Mouse (Mus musculus) heart, embryonic 14.5 days (tissue): ENCODE results near the gene Opcml. TPM values are rescaled to one million over a fixed set of nuclear protein-coding genes. Genes with fewer than 3 reads are reported as not detected.

Experiments used
- ATAC-seq: fragments of 200-750 bp; cut with Nextera tagmentation; 2 replicates; pipeline ENCODE4 v1.8.0; 2017; ENCODE audit warnings: low read depth, moderate TSS enrichment; ENCODE audit not compliant: insufficient number of reproducible peaks, insufficient read depth, low FRiP score
- H3K27ac ChIP-seq, 2 experiments: fragments of 200-500 bp in 1 of 2; fragments of 300-500 bp in 1 of 2; sonication (generic) in 1 of 2; replicated peaks in 1 of 2; 2 replicates each; pipeline ENCODE4 v1.5.1; 2012 to 2014; ENCODE audit warnings: low read depth in 2 of 2, low read length in 2 of 2, control low read depth in 1 of 2, mild to moderate bottlenecking in 1 of 2, mixed read lengths in 1 of 2; ENCODE audit not compliant: control insufficient read depth in 1 of 2, insufficient read depth in 1 of 2
- H3K27me3 ChIP-seq: fragments of 300-500 bp; sonication (generic); 2 replicates; pipeline ENCODE4 v1.6.1; 2014; ENCODE audit warnings: mild to moderate bottlenecking, low read length, control low read depth; ENCODE audit not compliant: control insufficient read depth, insufficient read depth
- H3K36me3 ChIP-seq: fragments of 300-500 bp; sonication (generic); 2 replicates; pipeline ENCODE4 v1.6.1; 2014; ENCODE audit warnings: mild to moderate bottlenecking, control low read depth, low read length, mixed read lengths; ENCODE audit not compliant: control insufficient read depth, insufficient read depth
- H3K4me1 ChIP-seq, 2 experiments: fragments of 200-500 bp in 1 of 2; fragments of 300-500 bp in 1 of 2; sonication (generic) in 1 of 2; 2 replicates each; pipeline ENCODE4 v1.6.1; 2012 to 2014; ENCODE audit warnings: low read length in 2 of 2, control low read depth in 1 of 2, mixed read lengths in 1 of 2; ENCODE audit not compliant: control insufficient read depth in 2 of 2, insufficient read depth in 2 of 2
- H3K4me2 ChIP-seq: fragments of 300-500 bp; sonication (generic); 2 replicates; pipeline ENCODE4 v1.6.1; 2014; ENCODE audit warnings: mild to moderate bottlenecking, low read length
- H3K4me3 ChIP-seq, 2 experiments: fragments of 200-500 bp in 1 of 2; fragments of 300-500 bp in 1 of 2; sonication (generic) in 1 of 2; 2 replicates each; pipeline ENCODE4 v1.5.1; 2012 to 2014; ENCODE audit warnings: low read length in 2 of 2, mild to moderate bottlenecking in 2 of 2, control low read depth in 1 of 2, low read depth in 1 of 2, moderate library complexity in 1 of 2; ENCODE audit not compliant: control insufficient read depth in 1 of 2, insufficient read depth in 1 of 2
- H3K9ac ChIP-seq: fragments of 300-500 bp; sonication (generic); 2 replicates; pipeline ENCODE4 v1.6.1; 2014; ENCODE audit warnings: mild to moderate bottlenecking, low read length
- H3K9me3 ChIP-seq: fragments of 300-500 bp; sonication (generic); 2 replicates; pipeline ENCODE4 v1.6.1; 2016; ENCODE audit warnings: low read length, control low read depth; ENCODE audit not compliant: control insufficient read depth
- WGBS: fragments of 180-500 bp; shearing (Covaris S2); extraction: QIAGEN DNeasy Blood & Tissue Kit; methylation state at CpG from one replicate; pipeline ENCODE4 v1.1.7; 2014; 5-methylcytosine and 5-hydroxymethylcytosine counted together
- polyA plus RNA-seq: library from polyadenylated mRNA; unstranded; fragments of >200 nt; fragmentation: Nextera tagmentation; extraction: Ambion mirVana; gene quantifications from 2 replicates; pipeline ENCODE4 v1.2.1, GENCODE M21; 2014

The Opcml gene
- polyA plus RNA-seq, 1 experiment from 2014 or later, result 1.6 TPM

DNA sequence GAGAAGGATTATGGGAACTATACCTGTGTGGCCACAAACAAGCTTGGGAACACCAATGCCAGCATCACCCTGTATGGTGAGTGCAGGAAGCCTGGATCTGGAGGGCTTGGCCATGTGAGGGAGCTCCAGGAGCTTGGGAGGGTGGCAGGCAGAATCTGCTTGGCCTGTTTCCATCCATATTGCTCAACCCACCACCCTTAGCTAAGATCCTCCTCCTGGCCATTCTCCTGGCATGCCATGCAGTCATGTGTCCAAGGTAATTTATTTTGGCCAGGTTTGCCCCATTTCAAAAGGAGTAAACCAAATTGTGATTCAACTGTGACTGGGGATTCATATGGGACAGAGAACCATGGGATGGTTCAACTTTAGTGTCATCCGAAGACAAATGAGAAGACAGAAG lies 1112.7 kb downstream of the Opcml start:
- Histone ChIP-seq H3K9me3 (no peaks in the 10 kb centered on the region), H3K9ac (no peak overlapping the region), H3K4me3 (no peak overlapping the region), H3K27me3 (no peaks in the 10 kb centered on the region), H3K4me1 (no peaks in the 10 kb centered on the region), H3K4me2 (no peak overlapping the region), H3K36me3 (no peaks in the 10 kb centered on the region), H3K27ac (no peak overlapping the region)
- 83% methylated on average over 1 of the region's 1 CpGs for WGBS
- ATAC-seq, result no peak

DNA sequence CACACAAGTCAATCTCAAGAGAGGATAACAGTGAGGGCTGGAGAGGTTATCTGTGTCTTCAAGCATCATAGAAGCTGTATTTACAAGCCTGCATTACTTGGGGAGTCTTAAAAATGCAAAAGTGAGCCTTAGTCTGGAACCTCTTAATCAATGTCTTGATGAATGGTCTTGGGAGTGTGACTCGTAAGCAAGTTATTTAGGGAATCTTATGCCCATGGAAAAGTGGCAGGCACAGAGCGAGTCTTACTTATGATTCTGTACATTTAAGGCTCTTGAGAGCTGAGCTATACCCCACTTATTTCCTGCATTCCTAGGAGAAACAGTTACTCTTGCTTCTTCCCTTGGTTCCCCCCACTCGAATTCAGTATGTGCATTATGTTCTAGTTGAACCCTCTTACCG lies 1119.2 kb downstream of the Opcml start:
- Histone ChIP-seq H3K4me3 (no peak overlapping the region), H3K4me1 (no peaks in the 10 kb centered on the region), H3K27me3 (no peaks in the 10 kb centered on the region), H3K9ac (no peak overlapping the region), H3K9me3 (no peaks in the 10 kb centered on the region), H3K4me2 (no peak overlapping the region), H3K36me3 (no peaks in the 10 kb centered on the region), H3K27ac (no peak overlapping the region)
- no peak for ATAC-seq
- 76% methylated on average over 4 of the region's 4 CpGs for WGBS

DNA sequence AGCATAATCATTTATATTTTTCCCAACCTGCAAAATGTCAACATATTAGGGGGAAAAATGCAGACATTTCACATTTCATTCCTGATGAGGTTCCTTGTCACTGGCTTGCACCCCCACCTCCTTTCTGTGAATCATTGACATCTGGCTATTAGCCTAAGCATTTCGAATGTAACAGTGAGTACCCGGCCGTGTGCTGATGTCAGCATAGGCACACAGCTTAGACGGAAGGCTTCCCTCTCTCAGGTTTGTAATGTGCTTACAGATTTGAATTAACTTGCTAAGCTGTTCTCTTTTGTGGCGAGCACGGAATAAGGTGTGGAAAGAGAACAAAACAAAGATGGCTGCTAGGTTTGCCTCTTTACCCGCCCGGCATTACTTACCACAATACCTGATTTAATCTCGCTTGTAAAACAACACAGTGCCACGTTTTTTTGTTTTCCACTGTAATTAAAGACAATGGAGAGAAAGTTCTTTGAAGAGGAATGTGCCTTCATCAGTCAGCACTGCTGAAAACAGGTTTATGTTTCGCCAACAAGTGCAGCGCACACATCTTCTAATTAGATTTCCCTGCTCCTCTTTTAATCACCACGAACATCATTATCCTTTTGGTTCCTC lies 1121.1 kb downstream of the Opcml start:
- H3K27me3 ChIP-seq, result no peaks in the 10 kb centered on the region
- 72% methylated on average over 13 of the region's 13 CpGs for WGBS
- no peak for ATAC-seq

DNA sequence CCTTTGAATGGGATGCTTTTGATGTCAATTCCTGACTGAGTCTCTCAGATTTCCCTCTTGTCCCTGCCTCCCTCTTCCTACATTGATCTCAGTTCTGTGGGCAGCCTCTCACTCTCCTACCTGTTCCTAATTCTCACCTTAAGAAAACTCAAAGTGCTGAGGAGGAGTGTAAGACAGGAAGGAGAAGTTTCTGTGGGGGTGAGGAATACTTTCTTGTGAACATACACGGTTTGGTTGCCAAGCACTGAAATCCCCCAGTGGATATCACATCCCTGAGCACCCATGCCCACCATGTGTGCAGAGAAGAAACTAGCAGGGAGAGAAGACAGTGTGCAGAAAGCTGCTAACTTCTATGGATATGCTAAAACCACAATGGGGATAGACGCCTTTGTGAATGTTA lies 1141.5 kb downstream of the Opcml start:
- WGBS, result 77% methylated on average over 2 of the region's 2 CpGs
- H3K9me3 ChIP-seq, result no peaks in the 10 kb centered on the region
- H3K4me2 ChIP-seq, result no peak overlapping the region
- no peak overlapping the region for H3K9ac ChIP-seq
- no peaks in the 10 kb centered on the region for H3K36me3 ChIP-seq
- no peak overlapping the region for H3K27ac ChIP-seq
- H3K4me1 ChIP-seq, result no peaks in the 10 kb centered on the region
- H3K4me3 ChIP-seq, result no peak overlapping the region
- ATAC-seq, result no peak
- H3K27me3 ChIP-seq, result no peaks in the 10 kb centered on the region

More for the DNA sequence above, 1121.1 kb downstream of the Opcml start:
- Histone ChIP-seq H3K9me3 (no peaks in the 10 kb centered on the region), H3K4me3 (no peak overlapping the region), H3K4me2 (no peak overlapping the region), H3K9ac (no peak overlapping the region), H3K4me1 (no peaks in the 10 kb centered on the region), H3K27ac (no peak overlapping the region), H3K36me3 (no peaks in the 10 kb centered on the region)

- no peak overlapping the region for H3K4me3 ChIP-seq
- no peaks in the 10 kb centered on the region for H3K27me3 ChIP-seq
- H3K9ac ChIP-seq, result no peak overlapping the region
- no peaks in the 10 kb centered on the region for H3K9me3 ChIP-seq
- H3K36me3 ChIP-seq, result no peaks in the 10 kb centered on the region
- no peak overlapping the region for H3K27ac ChIP-seq
- 81% methylated on average over 6 of the region's 6 CpGs for WGBS
- no peak for ATAC-seq
- no peak overlapping the region for H3K4me2 ChIP-seq
- no peaks in the 10 kb centered on the region for H3K4me1 ChIP-seq
Measured at GRCm38 (mm10) chr9:28937163-28937562, 1146.6 kb downstream of the Opcml start.

DNA sequence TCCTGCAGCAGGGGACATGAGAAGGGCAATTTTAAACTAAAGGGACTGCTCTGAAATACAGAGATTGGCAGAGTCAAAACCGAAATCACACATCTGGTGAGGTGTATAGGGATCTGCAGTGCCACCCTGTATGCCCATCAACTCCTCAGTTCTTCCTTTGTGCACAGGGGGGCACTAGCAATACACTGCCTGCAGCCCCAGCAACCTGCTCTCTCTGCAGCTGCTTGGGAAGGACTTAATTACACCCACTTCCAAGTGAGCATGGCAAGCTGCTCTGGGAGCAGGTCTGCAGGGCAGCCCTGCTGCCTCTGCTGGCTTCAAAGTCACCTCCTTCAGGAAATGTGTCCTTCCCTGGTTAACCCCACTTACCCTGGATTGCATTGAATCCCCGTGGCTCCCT lies 1147.4 kb downstream of the Opcml start:
- Histone ChIP-seq H3K4me3 (no peak overlapping the region), H3K27ac (no peak overlapping the region), H3K4me2 (no peak overlapping the region), H3K27me3 (no peaks in the 10 kb centered on the region), H3K4me1 (no peaks in the 10 kb centered on the region), H3K9me3 (no peaks in the 10 kb centered on the region), H3K36me3 (no peaks in the 10 kb centered on the region), H3K9ac (no peak overlapping the region)
- ATAC-seq, result no peak
- WGBS, result 67% methylated on average over 2 of the region's 2 CpGs

DNA sequence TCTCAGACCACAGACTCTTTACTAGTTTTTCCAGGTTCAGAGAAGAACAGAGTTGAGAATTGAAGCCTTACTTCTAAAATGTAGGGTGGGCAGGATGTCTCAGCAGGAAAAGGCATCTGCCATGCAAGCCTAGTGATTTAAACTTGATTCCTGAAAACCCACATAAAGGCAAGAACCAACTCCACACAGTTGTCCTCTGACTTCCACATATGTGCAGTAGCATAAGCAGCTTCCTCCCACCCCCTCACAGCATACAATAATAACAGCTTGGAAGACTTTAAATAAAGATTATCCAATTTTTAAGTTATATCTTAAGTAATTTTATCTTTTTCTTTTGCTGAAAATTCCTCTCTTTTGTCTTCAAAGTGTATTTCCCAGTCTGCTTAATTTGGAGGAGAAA lies 1150.3 kb downstream of the Opcml start:
- H3K9me3 ChIP-seq, result no peaks in the 10 kb centered on the region
- H3K27ac ChIP-seq, result no peak overlapping the region
- H3K36me3 ChIP-seq, result no peaks in the 10 kb centered on the region
- H3K9ac ChIP-seq, result no peak overlapping the region
- H3K4me3 ChIP-seq, result no peak overlapping the region
- H3K4me2 ChIP-seq, result no peak overlapping the region
- no peaks in the 10 kb centered on the region for H3K27me3 ChIP-seq
- no peak for ATAC-seq
- no peaks in the 10 kb centered on the region for H3K4me1 ChIP-seq

DNA sequence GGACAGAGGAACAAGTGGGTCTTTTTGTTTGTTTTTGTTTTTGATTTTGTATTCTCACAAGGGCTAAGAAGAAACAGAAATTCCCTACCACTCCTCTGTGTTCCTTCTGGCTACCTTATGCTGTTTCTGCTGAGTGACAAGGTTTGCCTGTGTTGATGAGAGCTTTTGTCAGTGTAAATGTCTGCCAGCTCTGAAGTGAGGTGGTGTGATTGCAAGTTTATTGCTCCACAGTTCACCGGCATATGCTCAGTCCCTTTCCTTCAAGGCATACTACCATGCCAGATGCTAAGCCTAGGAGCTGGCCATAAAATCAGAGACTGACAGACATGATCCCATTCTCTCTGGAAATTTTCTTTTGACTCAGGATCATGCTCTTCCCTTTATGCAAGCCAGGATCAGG lies 1178.9 kb downstream of the Opcml start:
- 87% methylated on average over 1 of the region's 1 CpGs for WGBS
- H3K9ac ChIP-seq, result no peak overlapping the region
- no peak for ATAC-seq
- no peak overlapping the region for H3K4me3 ChIP-seq
- no peak overlapping the region for H3K27ac ChIP-seq
- no peak overlapping the region for H3K4me2 ChIP-seq
- H3K27me3 ChIP-seq, result no peaks in the 10 kb centered on the region
- H3K9me3 ChIP-seq, result 0 out of 2 replicates have a peak, but pooled peaks cover 5% of the 10 kb centered on the region
- H3K4me1 ChIP-seq, result no peaks in the 10 kb centered on the region
- H3K36me3 ChIP-seq, result no peaks in the 10 kb centered on the region
